Mouse (Mus musculus) hindbrain, embryonic 11.5 days (tissue): ENCODE data around the gene Med24. TPM values are rescaled to one million over a fixed set of nuclear protein-coding genes. Genes with fewer than 3 reads are reported as not detected.

Experiments
- ATAC-seq: fragments of 200-750 bp; cut with Nextera tagmentation; 2 replicates; pipeline ENCODE4 v1.8.0; 2017; ENCODE audit warnings: mild to moderate bottlenecking, moderate TSS enrichment, moderate library complexity; ENCODE audit not compliant: low FRiP score
- DNase-seq: peaks from one replicate; pipeline ENCODE4 v3.0.0-alpha.2; 2015; ENCODE audit warnings: low spot score
- H3K27ac ChIP-seq: fragments of 300-500 bp; sonication (generic); 2 replicates; pipeline ENCODE4 v1.5.1; 2014; ENCODE audit warnings: mild to moderate bottlenecking, low read depth, low read length
- H3K27me3 ChIP-seq: fragments of 300-500 bp; sonication (generic); 2 replicates; pipeline ENCODE4 v1.6.1; 2014; ENCODE audit warnings: mild to moderate bottlenecking, low read length, moderate library complexity, mixed read lengths; ENCODE audit not compliant: control insufficient read depth, insufficient read depth
- H3K36me3 ChIP-seq: fragments of 300-500 bp; sonication (generic); 2 replicates; pipeline ENCODE4 v1.6.1; 2014; ENCODE audit warnings: mild to moderate bottlenecking, low read length, moderate library complexity, mixed read lengths; ENCODE audit not compliant: control insufficient read depth, insufficient read depth
- H3K4me1 ChIP-seq: fragments of 300-500 bp; sonication (generic); replicated peaks from 2 replicates; pipeline ENCODE4 v1.6.1; 2014; ENCODE audit warnings: low read length, mixed read lengths; ENCODE audit not compliant: control insufficient read depth, insufficient read depth
- H3K4me2 ChIP-seq: fragments of 300-500 bp; sonication (generic); replicated peaks from 2 replicates; pipeline ENCODE4 v1.6.1; 2014; ENCODE audit warnings: mild to moderate bottlenecking, low read depth, low read length
- H3K4me3 ChIP-seq: fragments of 300-500 bp; sonication (generic); 2 replicates; pipeline ENCODE4 v1.5.1; 2014; ENCODE audit warnings: low read depth, low read length
- H3K9ac ChIP-seq: fragments of 300-500 bp; sonication (generic); 2 replicates; pipeline ENCODE4 v1.6.1; 2014; ENCODE audit warnings: low read depth, low read length
- H3K9me3 ChIP-seq: fragments of 300-500 bp; sonication (generic); 2 replicates; pipeline ENCODE4 v1.6.1; 2016; ENCODE audit warnings: low read length; ENCODE audit not compliant: control insufficient read depth
- WGBS: fragments of 180-500 bp; shearing (Covaris S2); extraction: QIAGEN DNeasy Blood & Tissue Kit; methylation state at CpG from one replicate; pipeline ENCODE4 v1.1.7; 2014; 5-methylcytosine and 5-hydroxymethylcytosine counted together
- polyA plus RNA-seq: library from polyadenylated mRNA; unstranded; fragments of >200 nt; fragmentation: Nextera tagmentation; extraction: Ambion mirVana; gene quantifications from 2 replicates; pipeline ENCODE4 v1.2.1, GENCODE M21; 2014

Gene Med24
- polyA plus RNA-seq, 1 experiment from 2014 or later: 47.3 TPM

- no peak overlapping the region for H3K4me2 ChIP-seq
- no peaks in the 10 kb centered on the region for H3K27me3 ChIP-seq
- no peak overlapping the region for H3K27ac ChIP-seq
- no peak overlapping the region for H3K9ac ChIP-seq
- peaks cover 7% of the 10 kb centered on the region for H3K36me3 ChIP-seq
- no peak overlapping the region for H3K4me3 ChIP-seq
- WGBS: 93% methylated on average over 12 of the region's 12 CpGs
- DNase-seq (no peak), ATAC-seq (no peak)
- H3K4me1 ChIP-seq: no peaks in the 10 kb centered on the region; the same call in 1 of the 2 replicates
- H3K9me3 ChIP-seq: no peaks in the 10 kb centered on the region
Observed at GRCm38 (mm10) chr11:98697225-98697624, 32.0 kb downstream of the Med24 start.

- H3K27ac ChIP-seq: no peak overlapping the region
- no peak overlapping the region for H3K9ac ChIP-seq
- peaks cover 10% of the 10 kb centered on the region for H3K36me3 ChIP-seq
- ATAC-seq: no peak
- H3K9me3 ChIP-seq: no peaks in the 10 kb centered on the region
- H3K4me3 ChIP-seq: no peak overlapping the region
- 93% methylated on average over 14 of the region's 14 CpGs for WGBS
- no peak overlapping the region for H3K4me2 ChIP-seq
- no peaks in the 10 kb centered on the region for H3K27me3 ChIP-seq
- DNase-seq: no peak
- H3K4me1 ChIP-seq: no peaks in the 10 kb centered on the region; the same call in 1 of the 2 replicates
Observed at GRCm38 (mm10) chr11:98696454-98697216, 32.6 kb downstream of the Med24 start.

- H3K4me3 ChIP-seq: no peak overlapping the region
- WGBS: 76% methylated on average over 14 of the region's 14 CpGs
- DNase-seq (no peak), ATAC-seq (no peak)
- H3K4me1 ChIP-seq: no peaks in the 10 kb centered on the region
- H3K36me3 ChIP-seq: peaks cover 18% of the 10 kb centered on the region
- H3K27ac ChIP-seq: no peak overlapping the region
- no peaks in the 10 kb centered on the region for H3K27me3 ChIP-seq
- no peak overlapping the region for H3K9ac ChIP-seq
- no peaks in the 10 kb centered on the region for H3K9me3 ChIP-seq
- H3K4me2 ChIP-seq: no peak overlapping the region
Observed at GRCm38 (mm10) chr11:98695408-98695807, 33.8 kb downstream of the Med24 start.

GRCm38 (mm10) chr11:98694301-98694700 lies 34.9 kb downstream of the Med24 start:
- ATAC-seq (no peak), DNase-seq (no peak)
- Histone ChIP-seq H3K4me3 (no peak overlapping the region), H3K36me3 (peaks cover 21% of the 10 kb centered on the region), H3K9me3 (no peaks in the 10 kb centered on the region), H3K4me2 (no peak overlapping the region), H3K27me3 (no peaks in the 10 kb centered on the region), H3K9ac (no peak overlapping the region), H3K4me1 (no peaks in the 10 kb centered on the region), H3K27ac (no peak overlapping the region)
- WGBS: 83% methylated on average over 9 of the region's 9 CpGs

GRCm38 (mm10) chr11:98693746-98694145 lies 35.5 kb downstream of the Med24 start:
- Histone ChIP-seq H3K27me3 (no peaks in the 10 kb centered on the region), H3K36me3 (peaks cover 21% of the 10 kb centered on the region), H3K9me3 (no peaks in the 10 kb centered on the region), H3K4me1 (no peaks in the 10 kb centered on the region), H3K4me2 (no peak overlapping the region), H3K4me3 (no peak overlapping the region), H3K27ac (no peak overlapping the region), H3K9ac (no peak overlapping the region)
- DNase-seq (no peak), ATAC-seq (no peak)
- WGBS: 92% methylated on average over 9 of the region's 9 CpGs

GRCm38 (mm10) chr11:98693201-98693600 lies 36.0 kb downstream of the Med24 start:
- H3K4me1 ChIP-seq: no peaks in the 10 kb centered on the region
- no peak overlapping the region for H3K9ac ChIP-seq
- no peaks in the 10 kb centered on the region for H3K27me3 ChIP-seq
- H3K4me3 ChIP-seq: no peak overlapping the region
- no peak overlapping the region for H3K4me2 ChIP-seq
- H3K27ac ChIP-seq: no peak overlapping the region
- DNase-seq (no peak), ATAC-seq (no peak)
- H3K9me3 ChIP-seq: no peaks in the 10 kb centered on the region
- peaks cover 21% of the 10 kb centered on the region for H3K36me3 ChIP-seq
- WGBS: 81% methylated on average over 13 of the region's 13 CpGs

- no peak for ATAC-seq
- WGBS: 90% methylated on average over 8 of the region's 8 CpGs
- Histone ChIP-seq H3K36me3 (peaks cover 18% of the 10 kb centered on the region), H3K9ac (no peak overlapping the region), H3K4me2 (no peak overlapping the region), H3K9me3 (no peaks in the 10 kb centered on the region), H3K4me3 (no peak overlapping the region), H3K4me1 (no peaks in the 10 kb centered on the region), H3K27me3 (no peaks in the 10 kb centered on the region), H3K27ac (no peak overlapping the region)
- DNase-seq: no peak
Observed at GRCm38 (mm10) chr11:98688009-98688408, 41.2 kb downstream of the Med24 start.

- no peaks in the 10 kb centered on the region for H3K4me1 ChIP-seq
- no peak overlapping the region for H3K4me3 ChIP-seq
- H3K27ac ChIP-seq: no peak overlapping the region
- peaks cover 15% of the 10 kb centered on the region for H3K36me3 ChIP-seq
- H3K4me2 ChIP-seq: no peak overlapping the region
- ATAC-seq (no peak), DNase-seq (no peak)
- H3K27me3 ChIP-seq: no peaks in the 10 kb centered on the region
- 92% methylated on average over 4 of the region's 4 CpGs for WGBS
- H3K9me3 ChIP-seq: no peaks in the 10 kb centered on the region
- no peak overlapping the region for H3K9ac ChIP-seq
Observed at GRCm38 (mm10) chr11:98686976-98687375, 42.3 kb downstream of the Med24 start.

- no peak for DNase-seq
- Histone ChIP-seq H3K27me3 (no peaks in the 10 kb centered on the region), H3K4me3 (no peak overlapping the region), H3K9ac (no peak overlapping the region), H3K9me3 (no peaks in the 10 kb centered on the region), H3K4me1 (no peaks in the 10 kb centered on the region), H3K36me3 (peaks cover 9% of the 10 kb centered on the region; the same call in 1 of the 2 replicates), H3K4me2 (no peak overlapping the region), H3K27ac (no peak overlapping the region)
- ATAC-seq: no peak
- WGBS: 92% methylated on average over 9 of the region's 9 CpGs
Observed at GRCm38 (mm10) chr11:98685642-98686041, 43.6 kb downstream of the Med24 start.
